Mouse (Mus musculus) neural tube, embryonic 15.5 days (tissue): ENCODE results near the gene Prickle1. TPM values are rescaled to one million over a fixed set of nuclear protein-coding genes. Genes with fewer than 3 reads are reported as not detected.

Experiments used
- ATAC-seq: fragments of 200-750 bp; cut with Nextera tagmentation; 2 replicates; pipeline ENCODE4 v1.8.0; 2017; ENCODE audit warnings: mild to moderate bottlenecking, moderate TSS enrichment, moderate library complexity; ENCODE audit not compliant: low FRiP score
- H3K27ac ChIP-seq: fragments of 300-500 bp; sonication (generic); replicated peaks from 2 replicates; pipeline ENCODE4 v1.5.1; 2015; ENCODE audit warnings: mild to moderate bottlenecking, inconsistent platforms
- H3K27me3 ChIP-seq: fragments of 300-500 bp; sonication (generic); replicated peaks from 2 replicates; pipeline ENCODE4 v1.6.1; 2015; ENCODE audit warnings: inconsistent platforms
- H3K36me3 ChIP-seq: fragments of 300-500 bp; sonication (generic); 2 replicates; pipeline ENCODE4 v1.6.1; 2015; ENCODE audit warnings: inconsistent platforms
- H3K4me1 ChIP-seq: fragments of 300-500 bp; sonication (generic); 2 replicates; pipeline ENCODE4 v1.6.1; 2015; ENCODE audit warnings: inconsistent platforms
- H3K4me2 ChIP-seq: fragments of 300-500 bp; sonication (generic); 2 replicates; pipeline ENCODE4 v1.6.1; 2015; ENCODE audit warnings: inconsistent platforms, mild to moderate bottlenecking, moderate library complexity
- H3K4me3 ChIP-seq: fragments of 300-500 bp; sonication (generic); replicated peaks from 2 replicates; pipeline ENCODE4 v1.5.1; 2015; ENCODE audit warnings: mild to moderate bottlenecking, inconsistent platforms
- H3K9ac ChIP-seq: fragments of 300-500 bp; sonication (generic); replicated peaks from 2 replicates; pipeline ENCODE4 v1.6.1; 2015; ENCODE audit warnings: mild to moderate bottlenecking, inconsistent platforms
- H3K9me3 ChIP-seq: fragments of 300-500 bp; sonication (generic); replicated peaks from 2 replicates; pipeline ENCODE4 v1.6.1; 2016; ENCODE audit warnings: inconsistent platforms
- WGBS: fragments of 180-500 bp; shearing (Covaris S2); methylation state at CpG from one replicate; pipeline ENCODE4 v1.1.7; 2015; ENCODE audit warnings: mixed read lengths; 5-methylcytosine and 5-hydroxymethylcytosine counted together
- polyA plus RNA-seq: library from polyadenylated mRNA; unstranded; fragments of >200 nt; fragmentation: Nextera tagmentation; extraction: Ambion mirVana; gene quantifications from 2 replicates; pipeline ENCODE4 v1.2.1, GENCODE M21; 2015

The Prickle1 gene
- polyA plus RNA-seq: 22.8 and 27.5 TPM in 2 replicates

DNA sequence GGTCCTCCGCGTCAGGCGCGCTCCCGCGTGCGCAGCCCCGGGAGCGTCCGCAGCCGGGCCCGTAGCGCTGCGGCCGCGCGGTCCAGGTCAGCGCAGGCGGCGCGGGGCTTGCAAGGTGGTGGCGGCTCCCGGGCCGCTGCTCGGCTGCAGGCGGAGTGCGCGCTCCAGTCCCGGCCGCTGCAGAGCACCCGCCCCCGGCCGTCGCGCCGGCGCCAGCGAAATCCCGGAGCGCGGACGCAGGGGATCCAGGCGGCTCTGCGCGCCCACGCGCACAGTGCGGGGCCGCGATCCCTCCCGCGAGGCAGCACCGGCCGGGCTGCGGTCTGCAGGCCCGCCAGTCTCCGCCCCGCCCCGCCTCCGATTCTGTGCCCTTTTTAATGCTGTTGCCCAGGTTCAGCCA lies at the start of gene Prickle1:
Prickle1 (minus strand) TSS at position 146 of the 400 bp plus-strand sequence.
- peak within 1 kb of the TSS; percentile 87 for H3K4me2 ChIP-seq
- H3K4me1 ChIP-seq: peaks cover 44% of the 10 kb centered on the region
- no peaks in the 10 kb centered on the region for H3K36me3 ChIP-seq
- ATAC-seq: peak; percentile 94
- peak within 1 kb of the TSS; percentile 69 for H3K9ac ChIP-seq
- peak within 1 kb of the TSS; percentile 86 for H3K27ac ChIP-seq
- no peaks in the 10 kb centered on the region for H3K9me3 ChIP-seq
- WGBS: 0% methylated on average over 49 of the region's 60 CpGs
- no peaks in the 10 kb centered on the region for H3K27me3 ChIP-seq
- H3K4me3 ChIP-seq: peak within 1 kb of the TSS; percentile 62

DNA sequence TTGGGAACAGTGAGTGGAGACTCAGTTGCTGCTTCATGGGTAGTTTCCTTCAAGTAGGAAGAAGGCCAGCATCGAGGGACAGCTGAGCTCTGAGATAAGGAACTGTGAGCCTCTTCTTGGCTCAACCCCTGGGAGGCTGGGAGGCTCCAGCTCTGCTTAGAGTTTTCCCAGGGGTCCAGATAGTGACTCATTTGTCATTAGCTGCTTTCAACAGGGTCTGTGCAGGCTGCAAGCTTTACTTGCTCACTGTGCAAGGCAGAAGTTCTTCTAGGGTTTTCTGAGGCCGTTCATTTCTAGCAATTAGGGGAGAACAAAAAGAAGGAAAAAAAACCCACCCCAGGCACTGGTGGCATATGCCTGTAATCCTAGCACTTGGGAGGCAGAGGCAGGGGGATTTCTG lies 44.5 kb upstream of the Prickle1 start:
- ATAC-seq: no peak
- Histone ChIP-seq H3K9ac (no peak overlapping the region), H3K27me3 (no peaks in the 10 kb centered on the region), H3K4me2 (no peak overlapping the region), H3K4me3 (no peak overlapping the region), H3K27ac (no peak overlapping the region), H3K9me3 (no peaks in the 10 kb centered on the region), H3K4me1 (peaks cover 4% of the 10 kb centered on the region; the same call in 1 of the 2 replicates), H3K36me3 (no peaks in the 10 kb centered on the region)
- 87% methylated on average over 2 of the region's 2 CpGs for WGBS

DNA sequence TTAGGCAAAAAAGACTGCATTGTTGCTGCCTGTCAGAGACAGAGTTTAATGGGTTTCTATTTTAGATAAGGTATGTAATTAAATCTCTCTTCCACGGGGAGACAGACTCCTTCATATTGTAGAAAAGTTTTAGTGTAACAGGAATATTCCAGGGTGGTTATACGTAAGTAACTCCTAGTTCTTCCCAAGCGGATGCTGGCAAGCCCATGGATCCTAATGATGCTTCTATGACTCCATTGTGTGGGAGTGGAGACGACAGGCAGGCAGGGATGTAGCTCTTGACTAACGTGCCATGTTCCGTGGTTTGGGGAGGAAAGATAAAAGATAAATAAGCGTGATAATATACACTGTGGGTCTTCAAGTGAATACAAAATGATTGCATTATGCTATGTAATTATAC lies 41.3 kb upstream of the Prickle1 start:
- Histone ChIP-seq H3K27ac (no peak overlapping the region), H3K9me3 (no peaks in the 10 kb centered on the region), H3K4me3 (no peak overlapping the region), H3K36me3 (no peaks in the 10 kb centered on the region), H3K27me3 (no peaks in the 10 kb centered on the region), H3K9ac (no peak overlapping the region), H3K4me1 (no peaks in the 10 kb centered on the region), H3K4me2 (no peak overlapping the region)
- no peak for ATAC-seq
- 82% methylated on average over 7 of the region's 7 CpGs for WGBS

DNA sequence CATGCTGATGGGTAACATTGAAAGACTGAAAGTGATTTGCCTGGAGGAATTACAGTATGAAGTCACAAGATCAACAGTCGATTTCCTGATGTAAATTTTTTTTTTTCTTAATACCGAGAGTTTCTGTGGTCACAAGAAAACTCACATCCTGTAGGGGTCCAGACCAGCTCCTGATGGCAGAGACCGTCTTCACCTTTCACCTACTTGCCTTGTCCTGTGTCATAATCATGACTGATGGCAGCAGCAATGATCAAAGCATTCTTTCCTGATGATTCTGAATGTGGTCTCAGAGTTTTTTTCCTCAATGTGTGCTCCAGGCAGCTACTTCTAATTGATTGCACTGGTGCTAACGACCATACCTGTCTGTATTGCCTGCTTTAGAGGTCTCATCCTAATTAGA lies 39.9 kb upstream of the Prickle1 start:
- Histone ChIP-seq H3K27ac (no peak overlapping the region), H3K9ac (no peak overlapping the region), H3K4me3 (no peak overlapping the region), H3K36me3 (no peaks in the 10 kb centered on the region), H3K9me3 (no peaks in the 10 kb centered on the region), H3K27me3 (no peaks in the 10 kb centered on the region), H3K4me2 (no peak overlapping the region), H3K4me1 (no peaks in the 10 kb centered on the region)
- 71% methylated on average over 4 of the region's 4 CpGs for WGBS
- no peak for ATAC-seq

DNA sequence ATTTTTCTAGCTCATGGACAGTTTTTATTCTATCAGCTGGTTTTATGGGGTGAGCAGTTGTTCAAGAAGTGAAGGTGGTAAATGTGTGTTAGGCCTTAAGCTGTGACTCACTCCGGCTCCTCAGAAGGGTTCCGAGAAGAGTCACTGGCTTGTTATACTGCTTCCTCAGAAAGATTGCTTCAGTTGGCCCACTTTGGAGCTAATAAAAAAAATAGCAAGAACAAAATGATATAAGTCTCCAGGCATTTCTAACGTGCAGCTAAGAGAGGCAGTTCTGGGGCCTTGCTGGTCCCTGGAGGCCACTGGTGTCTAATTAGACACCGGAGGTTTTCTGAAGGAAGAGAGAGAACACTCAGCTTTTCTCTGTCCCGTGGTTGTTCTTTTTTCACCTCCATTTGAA lies 38.8 kb upstream of the Prickle1 start:
- Histone ChIP-seq H3K9ac (no peak overlapping the region), H3K4me1 (no peaks in the 10 kb centered on the region), H3K36me3 (no peaks in the 10 kb centered on the region), H3K9me3 (no peaks in the 10 kb centered on the region), H3K4me3 (no peak overlapping the region), H3K4me2 (no peak overlapping the region), H3K27ac (no peak overlapping the region), H3K27me3 (no peaks in the 10 kb centered on the region)
- whole genome bisulfite sequencing: 61% methylated on average over 5 of the region's 5 CpGs
- ATAC-seq: no peak

DNA sequence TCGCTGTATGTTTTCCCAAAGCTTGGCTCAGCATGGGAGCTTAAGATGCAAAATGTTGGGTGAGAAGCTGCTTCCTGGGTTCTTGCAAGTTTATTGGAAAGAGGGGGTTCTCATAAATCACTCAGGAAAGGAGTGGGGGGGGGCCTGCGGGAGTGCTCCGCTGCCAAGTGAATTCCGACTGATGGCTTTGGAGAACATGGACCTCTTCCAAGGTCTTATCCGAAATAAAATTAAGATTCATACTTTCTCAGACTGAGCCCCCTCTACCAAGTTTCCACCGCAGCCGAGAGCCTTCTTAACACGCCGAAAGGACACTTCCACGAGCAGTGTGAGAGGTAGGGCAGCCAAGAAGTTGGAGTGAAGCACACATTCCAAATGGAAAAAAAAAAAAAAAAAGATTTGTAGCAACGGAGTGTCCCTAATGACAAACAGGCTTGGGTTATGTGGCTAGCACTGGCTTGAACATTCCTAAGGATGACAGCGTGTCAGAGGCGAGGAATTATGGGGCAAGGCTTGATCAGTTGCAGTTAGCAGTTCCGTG lies 34.4 kb upstream of the Prickle1 start:
- no peaks in the 10 kb centered on the region for H3K27me3 ChIP-seq
- no peak for ATAC-seq
- 84% methylated on average over 14 of the region's 14 CpGs for WGBS

DNA sequence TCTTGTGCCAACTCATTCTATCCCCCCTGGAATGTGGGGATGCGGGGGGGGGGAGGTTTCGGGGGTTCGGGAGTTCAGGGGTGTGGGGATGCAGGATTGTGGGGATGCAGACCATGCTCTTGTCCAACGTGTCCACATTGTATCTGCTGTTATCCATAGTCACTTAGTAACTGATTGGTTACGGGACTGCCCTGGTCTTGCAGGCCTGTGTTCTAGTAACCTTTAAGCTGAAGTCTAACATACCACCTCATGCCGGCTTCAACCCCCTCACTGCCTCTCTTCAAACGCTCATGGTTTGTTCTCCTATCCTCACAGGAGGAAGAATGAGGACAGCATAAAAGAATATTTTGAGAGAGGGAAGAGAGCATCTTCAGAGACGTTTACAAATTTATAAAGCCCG lies 33.5 kb upstream of the Prickle1 start:
- Histone ChIP-seq H3K27ac (no peak overlapping the region), H3K36me3 (no peaks in the 10 kb centered on the region), H3K27me3 (no peaks in the 10 kb centered on the region), H3K4me3 (no peak overlapping the region), H3K4me2 (no peak overlapping the region), H3K9me3 (no peaks in the 10 kb centered on the region), H3K9ac (no peak overlapping the region), H3K4me1 (no peaks in the 10 kb centered on the region)
- no peak for ATAC-seq
- WGBS: 92% methylated on average over 9 of the region's 9 CpGs

More for the DNA sequence above, 34.4 kb upstream of the Prickle1 start:
- H3K4me1 ChIP-seq: no peaks in the 10 kb centered on the region
- H3K36me3 ChIP-seq: no peaks in the 10 kb centered on the region
- H3K9me3 ChIP-seq: no peaks in the 10 kb centered on the region
- H3K27ac ChIP-seq: no peak overlapping the region
- no peak overlapping the region for H3K4me3 ChIP-seq
- H3K9ac ChIP-seq: no peak overlapping the region
- H3K4me2 ChIP-seq: no peak overlapping the region

DNA sequence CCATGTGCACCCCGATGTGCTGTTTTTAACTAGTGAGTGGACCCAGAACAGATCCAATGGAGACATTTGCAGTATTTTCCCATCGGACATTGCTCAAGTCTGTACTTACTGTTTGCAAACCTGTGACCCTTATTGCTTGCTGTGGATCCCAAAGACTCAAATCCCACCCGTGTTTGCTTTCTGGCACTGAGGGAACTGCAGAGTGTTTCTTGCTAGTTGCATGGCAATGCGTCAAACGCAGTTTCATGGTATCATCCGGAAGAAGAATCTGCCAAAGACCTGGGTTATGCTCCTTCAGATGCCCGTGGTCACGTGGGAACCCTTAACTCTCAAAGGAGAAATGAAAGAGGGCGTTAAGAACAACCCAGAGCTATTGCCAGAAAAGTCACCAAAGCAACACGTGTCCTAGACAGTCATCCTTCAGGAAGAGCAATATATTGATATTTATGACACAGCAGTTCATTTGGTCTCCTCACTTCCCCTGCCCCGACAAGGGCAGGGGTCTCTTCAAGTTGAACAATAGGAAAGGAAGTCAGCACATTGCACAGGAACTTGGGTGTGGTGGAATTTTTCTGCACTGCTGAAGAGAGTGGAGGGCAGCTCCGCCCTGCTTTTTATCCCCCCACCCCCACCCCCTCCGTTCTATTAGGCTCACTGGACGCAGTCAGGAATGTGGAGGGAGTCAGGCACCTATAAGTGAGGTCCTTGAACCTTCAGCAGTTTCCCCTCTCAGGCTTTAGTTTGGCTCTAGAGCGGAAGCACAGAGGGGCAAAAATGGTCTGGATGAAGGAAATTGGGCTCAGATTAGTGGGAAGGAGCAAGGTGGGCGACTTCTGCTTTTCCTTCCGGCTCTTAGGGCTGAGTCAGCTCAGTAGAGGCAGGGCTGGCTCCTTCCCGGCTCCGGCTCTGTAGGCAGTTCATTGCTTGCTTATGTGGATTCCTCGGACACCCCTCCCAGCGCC lies 32.4 kb upstream of the Prickle1 start:
- H3K4me2 ChIP-seq: no peak overlapping the region

DNA sequence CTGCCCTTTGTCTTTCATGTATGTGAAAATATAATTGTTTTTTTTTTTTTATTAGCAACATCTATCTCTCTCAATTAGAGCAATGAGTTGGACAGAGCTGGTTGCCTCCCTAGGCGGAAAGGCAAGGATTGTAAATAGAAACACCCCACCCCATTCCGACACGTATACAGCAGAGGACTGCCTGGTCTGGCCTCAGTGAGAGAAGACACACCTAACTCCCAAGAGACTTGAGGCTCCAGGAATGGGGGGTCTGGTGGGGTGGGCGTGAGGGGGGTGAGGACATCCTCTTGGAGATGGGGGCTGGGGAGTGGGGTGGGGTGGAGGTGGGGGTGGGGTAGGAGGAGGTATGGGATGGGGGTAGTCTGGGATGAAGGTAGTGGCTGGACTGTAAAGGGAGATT lies 23.9 kb upstream of the Prickle1 start:
- no peak overlapping the region for H3K27ac ChIP-seq
- no peaks in the 10 kb centered on the region for H3K9me3 ChIP-seq
- no peak overlapping the region for H3K9ac ChIP-seq
- WGBS: 56% methylated on average over 4 of the region's 4 CpGs
- ATAC-seq: no peak
- H3K4me3 ChIP-seq: no peak overlapping the region
- no peaks in the 10 kb centered on the region for H3K27me3 ChIP-seq
- no peaks in the 10 kb centered on the region for H3K4me1 ChIP-seq
- no peaks in the 10 kb centered on the region for H3K36me3 ChIP-seq
- no peak overlapping the region for H3K4me2 ChIP-seq

More for the DNA sequence above, 32.4 kb upstream of the Prickle1 start:
- Histone ChIP-seq H3K9me3 (no peaks in the 10 kb centered on the region), H3K9ac (no peak overlapping the region), H3K27me3 (no peaks in the 10 kb centered on the region), H3K4me1 (no peaks in the 10 kb centered on the region), H3K4me3 (no peak overlapping the region), H3K36me3 (no peaks in the 10 kb centered on the region), H3K27ac (no peak overlapping the region)
- no peak for ATAC-seq
- WGBS: 74% methylated on average over 21 of the region's 21 CpGs

DNA sequence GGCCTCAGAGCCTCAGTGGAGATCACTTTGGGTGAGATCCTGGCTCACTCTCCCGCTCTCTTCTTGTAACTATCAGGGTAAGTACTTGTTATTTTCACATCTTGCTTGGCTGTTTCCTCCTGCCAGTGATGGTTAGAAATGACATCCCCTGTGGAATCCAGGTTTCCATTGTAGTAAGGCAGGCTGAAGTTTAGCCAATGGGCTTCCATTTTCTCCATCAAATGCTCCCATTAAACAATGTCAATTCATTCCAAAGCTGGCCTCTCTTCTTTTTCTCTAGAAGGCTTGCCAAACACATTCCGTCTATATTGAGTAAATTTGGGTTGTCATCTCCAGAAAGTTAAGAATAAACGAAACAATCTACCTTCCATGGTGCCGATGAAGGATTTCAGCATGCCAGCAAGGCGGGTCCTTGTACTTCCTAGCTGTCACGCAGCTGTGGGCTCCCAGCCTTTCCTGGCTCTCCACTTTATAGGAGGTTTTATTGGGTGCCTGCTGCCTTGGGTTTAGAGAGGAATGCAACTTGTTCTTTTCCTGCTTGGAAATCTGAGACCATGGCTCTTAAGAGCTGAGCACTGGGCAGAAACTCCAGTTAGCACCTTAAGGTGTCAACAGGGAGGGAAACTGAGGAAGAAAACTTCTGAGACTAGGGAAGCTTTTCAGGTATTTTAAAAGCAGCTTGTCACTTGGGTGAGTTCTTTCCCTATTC lies 22.9 kb upstream of the Prickle1 start:
- Histone ChIP-seq H3K4me3 (no peak overlapping the region), H3K4me1 (no peaks in the 10 kb centered on the region), H3K36me3 (no peaks in the 10 kb centered on the region), H3K9me3 (no peaks in the 10 kb centered on the region), H3K4me2 (no peak overlapping the region), H3K9ac (no peak overlapping the region), H3K27me3 (no peaks in the 10 kb centered on the region), H3K27ac (no peak overlapping the region)
- no peak for ATAC-seq
- WGBS: 58% methylated on average over 6 of the region's 6 CpGs

DNA sequence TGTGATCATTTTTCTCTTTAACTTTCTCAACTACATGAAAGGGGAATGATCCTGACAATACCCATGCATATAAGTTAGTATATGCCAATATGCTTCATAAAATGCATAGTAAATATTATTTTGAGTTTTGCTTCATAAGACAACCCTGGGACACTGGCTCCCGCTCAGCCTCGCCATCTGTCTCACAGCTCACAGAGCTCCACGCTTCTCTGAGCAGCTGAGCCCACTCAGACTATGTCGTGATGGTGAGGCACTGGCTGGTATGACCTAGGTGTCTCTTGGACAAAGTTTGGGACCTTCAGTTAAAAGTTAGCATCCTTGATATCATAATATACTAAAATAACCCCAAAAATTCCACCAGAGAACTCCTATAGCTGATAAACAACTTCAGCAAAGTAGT lies 20.6 kb upstream of the Prickle1 start:
- H3K27ac ChIP-seq: no peak overlapping the region
- H3K36me3 ChIP-seq: no peaks in the 10 kb centered on the region
- H3K4me2 ChIP-seq: no peak overlapping the region
- no peak overlapping the region for H3K4me3 ChIP-seq
- H3K27me3 ChIP-seq: no peaks in the 10 kb centered on the region
- 95% methylated on average over 4 of the region's 4 CpGs for WGBS
- no peak overlapping the region for H3K9ac ChIP-seq
- no peaks in the 10 kb centered on the region for H3K4me1 ChIP-seq
- no peak for ATAC-seq
- H3K9me3 ChIP-seq: no peaks in the 10 kb centered on the region
